Mouse (Mus musculus) adrenal gland, adult (tissue): ENCODE measurements at regions not wholly inside any gene's neighbourhood (a gene's known extent, or its start where the extent isn't known, plus 50 kb on each side); places are given as distances from the start of the nearest gene placed in this dataset.
"Not testable (repeated sequence)": the region's sequence is repeated elsewhere in the genome, so short reads cannot be mapped to it uniquely, and the experiment has no call there.

Source experiments
- DNase-seq, 2 experiments: peaks; one replicate each; pipeline ENCODE4 v3.0.0; 2022 to 2023; ENCODE audit warnings: low spot score in 1 of 2; ENCODE audit not compliant: inconsistent age in 2 of 2

- DNase-seq = no peak
These were observed 380.6 kb upstream of the Ngly1 start for GRCm38 (mm10) chr14:15868520-15868919.

DNA sequence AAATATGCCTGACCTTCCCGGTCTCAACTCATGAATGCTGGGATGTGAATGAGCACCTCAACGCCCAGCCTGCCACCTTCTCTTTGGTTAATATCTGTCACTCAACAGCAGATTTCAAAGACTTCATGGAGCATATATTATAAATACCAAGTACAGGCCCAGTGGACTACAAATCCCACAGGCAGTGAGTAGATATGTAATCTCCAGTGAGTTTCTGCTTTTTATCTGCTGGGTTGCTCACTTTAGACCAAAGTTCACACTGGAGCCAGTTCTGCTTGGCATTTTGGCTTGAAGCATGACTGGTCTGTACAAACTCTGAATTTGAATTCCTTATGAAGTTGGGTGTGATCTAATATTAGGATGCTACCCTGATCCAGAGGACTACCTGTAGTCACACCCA, 377.1 kb upstream of the Ngly1 start:
- DNase-seq = no peak

DNA sequence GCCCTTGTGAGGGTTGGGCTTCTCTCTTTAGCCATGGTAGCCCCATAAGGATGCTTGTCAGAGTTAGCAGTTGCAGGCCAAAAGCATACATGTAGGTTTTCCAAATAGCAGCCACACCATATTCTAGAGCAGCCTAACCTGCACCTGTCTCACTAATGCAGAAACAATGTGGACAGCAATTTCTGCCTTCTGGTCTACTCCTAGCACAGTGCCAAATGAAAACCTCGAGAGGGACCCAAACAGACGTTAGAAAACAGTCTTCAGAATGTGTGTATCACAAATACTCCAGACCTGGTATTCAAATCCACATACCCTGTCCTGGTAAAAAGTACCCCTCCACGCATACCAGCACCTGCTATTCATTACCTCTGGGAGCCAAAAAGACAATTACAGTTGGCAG, 368.9 kb upstream of the Ngly1 start:
- DNase-seq = no peak

- DNase-seq = peak; percentile 31 to 76
These were observed 367.8 kb upstream of the Ngly1 start for GRCm38 (mm10) chr14:15881284-15881683.

DNA sequence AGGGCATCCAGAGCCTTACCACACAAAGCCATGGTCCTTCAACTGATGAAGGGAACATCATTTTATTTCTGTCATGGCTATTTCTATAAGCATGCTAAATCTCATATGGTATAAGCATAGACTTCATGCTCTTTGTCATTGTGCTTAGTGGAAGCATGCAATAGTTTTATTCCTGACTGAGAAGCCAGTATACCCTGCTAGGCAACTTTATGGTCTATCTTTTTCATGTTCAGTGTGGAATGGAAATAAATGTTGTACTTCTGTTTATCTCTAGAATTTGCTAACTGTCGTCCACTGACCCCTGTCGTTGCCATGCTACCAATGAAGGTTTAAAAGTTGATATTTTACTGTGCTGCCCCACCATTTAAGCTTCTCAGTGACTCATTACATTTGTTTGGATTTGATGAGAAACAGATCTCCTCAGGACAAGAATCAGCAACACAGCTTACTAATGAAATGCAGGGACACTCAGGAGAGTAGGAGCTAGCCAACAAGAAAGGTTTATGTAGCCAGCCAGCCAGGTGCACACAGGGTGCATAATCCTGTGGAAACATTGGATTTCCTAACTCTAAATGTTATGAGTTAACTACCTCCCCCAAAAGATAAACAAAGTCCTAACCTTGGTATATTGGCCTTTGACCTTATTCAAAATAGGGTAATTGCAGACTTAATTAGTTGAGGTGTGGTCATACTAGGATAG, 364.3 kb upstream of the Ngly1 start:
- DNase-seq = no peak

DNA sequence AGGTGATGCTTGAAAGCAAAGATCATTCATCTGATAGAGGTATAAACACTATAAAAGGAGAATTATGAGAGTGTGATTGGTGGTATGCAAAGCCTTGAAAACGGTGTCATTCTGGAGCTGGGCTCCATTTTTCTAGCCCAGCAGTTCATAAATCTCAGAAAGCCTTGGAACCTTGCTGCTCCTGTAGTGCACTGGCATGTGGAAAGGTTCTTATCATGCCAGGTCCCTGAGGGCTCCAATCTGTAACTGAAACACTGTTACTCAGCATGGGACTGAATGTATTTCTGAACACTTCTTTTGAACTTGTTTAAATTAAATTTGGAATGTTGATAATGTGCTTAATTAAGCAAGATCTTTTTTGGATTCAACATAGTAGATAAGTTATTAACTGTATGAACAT, 352.0 kb upstream of the Ngly1 start:
- DNase-seq = no peak

DNA sequence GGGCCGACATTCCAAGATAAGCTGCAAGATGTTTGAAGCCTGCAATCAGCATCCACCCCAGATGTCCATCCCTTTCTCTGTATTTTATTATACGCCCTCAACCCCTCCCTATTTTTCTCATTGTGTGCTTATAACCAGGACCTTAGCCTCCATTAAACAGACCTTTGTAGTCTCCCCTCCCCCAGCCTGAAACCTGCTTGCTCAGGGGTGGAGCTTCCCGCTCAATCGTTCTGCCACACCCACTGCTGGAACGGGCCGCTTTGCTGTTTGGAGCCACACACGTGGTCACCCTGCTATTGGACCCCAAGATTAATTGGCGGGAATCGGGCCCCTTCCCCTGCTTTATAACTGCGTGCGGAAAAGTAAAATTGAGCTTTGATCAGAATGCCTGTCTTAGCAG, 342.7 kb upstream of the Ngly1 start:
- not testable (repeated sequence) for DNase-seq

DNA sequence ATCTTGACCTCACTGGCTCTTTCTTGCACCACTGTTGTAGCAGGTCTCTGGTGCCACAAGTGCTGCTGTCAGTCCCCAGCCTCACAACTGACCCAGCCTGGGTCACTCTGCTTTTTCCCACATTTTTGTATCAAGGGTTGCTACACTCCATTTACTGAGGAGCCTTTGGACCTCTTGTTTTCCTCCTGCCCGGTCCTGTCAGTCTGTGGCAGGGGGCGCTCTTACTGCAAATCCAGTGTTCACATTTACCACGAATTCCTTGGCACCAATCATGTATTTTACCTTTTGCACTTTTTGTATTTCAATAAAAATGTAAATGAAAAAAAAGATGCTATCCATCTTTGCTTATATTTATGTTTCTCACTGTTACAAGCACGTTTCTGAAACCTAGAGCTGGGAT, 335.9 kb upstream of the Ngly1 start:
- not testable (repeated sequence) for DNase-seq

DNA sequence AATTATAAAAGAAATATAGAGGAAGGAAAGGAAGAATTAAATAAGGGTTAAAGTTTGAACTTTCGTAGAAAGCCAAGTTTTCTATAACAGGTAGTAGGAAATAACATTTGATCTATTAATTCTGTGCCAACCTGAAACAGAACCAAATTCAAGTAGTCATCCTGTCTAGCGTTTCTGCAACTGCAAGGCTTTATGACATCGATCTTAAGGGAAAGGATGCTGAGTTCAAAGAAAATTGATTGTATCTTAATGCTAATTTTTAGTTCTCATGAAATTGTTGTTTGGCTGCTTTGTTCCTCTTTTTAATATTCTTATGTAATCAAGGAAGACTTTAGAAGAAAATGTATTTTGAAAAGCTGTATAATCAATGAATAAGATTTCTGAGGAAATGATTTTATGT, 334.9 kb upstream of the Ngly1 start:
- DNase-seq = no peak

DNA sequence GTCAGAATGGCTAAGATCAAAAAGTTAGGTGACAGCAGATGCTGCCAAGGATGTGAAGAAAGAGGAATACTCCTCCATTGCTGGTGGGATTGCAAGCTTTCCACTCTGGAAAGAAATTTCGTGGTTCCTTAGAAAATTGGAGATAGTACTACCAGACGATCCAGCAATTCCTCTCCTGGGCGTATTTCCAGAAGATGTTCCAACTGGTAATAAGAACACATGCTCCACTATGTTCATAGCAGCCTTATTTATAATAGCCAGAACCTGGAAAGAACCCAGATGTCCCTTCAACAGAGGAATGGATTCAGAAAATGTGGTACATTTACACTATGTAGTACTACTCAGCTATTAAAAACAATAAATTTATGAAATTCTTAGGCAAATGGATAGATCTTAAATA, 324.4 kb upstream of the Ngly1 start:
- not testable (repeated sequence) for DNase-seq

DNA sequence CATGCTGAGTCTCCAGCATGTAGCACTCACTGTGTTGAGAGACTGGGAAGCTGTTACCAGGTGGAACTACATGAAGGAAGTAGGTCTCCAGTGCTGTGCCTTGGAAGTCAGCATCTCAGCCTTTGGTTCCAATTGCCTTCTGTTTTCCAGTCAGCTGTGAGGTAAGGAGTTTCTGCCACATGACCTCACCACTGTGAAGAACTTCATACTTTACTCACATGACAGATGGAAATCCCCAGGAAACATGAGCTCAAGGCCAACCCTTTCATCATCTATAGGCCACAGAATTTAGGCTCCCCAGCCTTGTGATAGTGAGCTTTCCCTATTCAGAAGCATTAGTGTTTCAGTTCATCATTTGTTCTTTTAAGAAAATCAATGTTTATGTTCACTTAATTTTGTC, 314.4 kb upstream of the Ngly1 start:
- no peak for DNase-seq

DNA sequence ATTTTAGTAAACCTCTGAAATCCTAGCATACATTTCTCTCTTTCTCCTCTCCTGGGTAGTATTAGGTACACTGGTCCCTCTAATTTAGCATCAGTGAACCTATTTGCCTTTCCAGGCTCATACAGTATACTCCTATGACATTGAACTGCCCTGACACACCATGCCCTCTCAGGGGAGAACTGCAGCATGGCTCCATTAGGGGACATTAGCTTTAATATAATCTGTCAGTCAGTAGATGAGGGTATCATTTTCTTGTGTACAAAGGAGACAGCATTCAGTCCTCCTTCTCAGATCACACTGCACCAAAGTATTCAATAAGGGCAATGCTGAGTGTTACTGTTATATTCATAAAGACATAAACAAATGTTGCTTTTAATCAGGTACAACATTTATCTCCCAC, 278.8 kb upstream of the Ngly1 start:
- DNase-seq = no peak

GRCm38 (mm10) chr14:15970767-15971166, 278.3 kb upstream of the Ngly1 start:
- no peak for DNase-seq

DNA sequence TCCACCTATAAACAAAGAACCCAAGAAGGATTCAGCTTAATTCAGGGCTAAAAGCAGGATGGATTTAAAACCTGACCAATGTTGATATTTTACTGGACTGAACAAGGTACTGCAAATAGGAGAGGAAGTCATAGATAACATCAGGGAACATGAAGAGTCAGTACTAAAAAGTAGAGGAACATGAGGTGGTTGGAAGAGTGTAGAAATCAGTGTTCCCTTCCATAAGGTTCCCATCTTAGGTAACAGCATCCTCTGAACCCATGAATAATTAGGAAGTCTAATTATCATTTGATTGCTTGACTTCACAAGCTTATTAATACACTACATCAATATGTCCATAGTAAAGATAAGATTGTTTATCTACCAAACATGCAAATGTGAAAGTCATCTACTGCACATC, 277.8 kb upstream of the Ngly1 start:
- DNase-seq = no peak

GRCm38 (mm10) chr14:15977366-15977765, 271.7 kb upstream of the Ngly1 start:
- DNase-seq = no peak

DNA sequence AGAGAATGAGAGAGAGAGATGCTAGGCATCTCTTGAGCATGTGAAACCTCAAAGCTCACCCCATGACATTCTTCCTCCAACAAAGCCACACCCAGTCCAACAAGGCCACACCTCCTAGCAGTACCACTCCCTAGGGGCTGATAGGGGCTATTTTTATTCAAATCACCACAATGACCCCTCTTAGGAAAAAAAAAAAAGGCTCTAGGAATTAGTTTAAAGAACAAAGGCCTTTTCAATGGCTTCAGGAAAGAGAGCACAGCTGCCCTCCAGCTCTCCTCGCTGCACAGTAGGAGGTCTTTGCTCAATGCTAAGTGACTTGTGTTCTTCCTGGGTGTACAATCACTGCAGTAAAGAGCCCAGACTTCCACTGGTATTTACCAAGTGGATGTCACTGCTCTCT, 270.8 kb upstream of the Ngly1 start:
- DNase-seq = no peak

DNA sequence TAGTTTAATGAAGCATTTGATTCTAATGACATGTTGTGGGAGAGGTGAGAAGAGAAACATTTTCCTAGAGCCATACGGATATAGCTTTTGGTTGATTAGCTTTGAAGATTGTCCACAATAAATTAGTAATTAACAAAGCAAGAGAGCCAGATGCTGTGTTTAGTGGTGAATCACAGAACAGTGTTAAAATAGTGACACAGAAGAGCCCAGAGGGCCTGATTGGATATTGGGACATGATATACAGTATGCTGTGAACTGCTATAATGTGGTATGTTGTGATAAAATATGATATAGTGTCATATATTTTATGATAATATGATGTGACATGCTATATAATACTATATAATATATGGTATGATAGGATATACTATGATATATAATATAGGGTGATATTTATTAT, 243.7 kb upstream of the Ngly1 start:
- DNase-seq = no peak

GRCm38 (mm10) chr14:16006968-16007367, 242.1 kb upstream of the Ngly1 start:
- DNase-seq = no peak

DNA sequence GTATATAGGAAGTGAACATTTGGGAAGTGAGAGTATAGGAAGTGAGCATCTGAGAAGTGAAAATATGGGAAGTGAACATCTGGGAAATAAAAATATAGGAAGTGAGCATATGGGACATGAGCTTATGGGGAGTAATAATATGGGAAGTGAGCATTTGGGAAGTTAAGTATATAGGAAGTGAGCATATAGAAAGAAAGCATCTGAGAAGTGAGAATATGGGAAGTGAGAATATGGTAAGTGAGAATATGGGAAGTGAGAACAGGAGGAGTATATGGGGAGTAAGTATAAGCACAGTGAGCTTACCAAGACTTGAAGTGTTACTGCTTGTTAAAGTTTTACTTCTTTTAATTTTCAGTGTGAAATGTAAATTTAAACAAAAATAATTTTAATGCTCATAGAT, 239.3 kb upstream of the Ngly1 start:
- DNase-seq = no peak

DNA sequence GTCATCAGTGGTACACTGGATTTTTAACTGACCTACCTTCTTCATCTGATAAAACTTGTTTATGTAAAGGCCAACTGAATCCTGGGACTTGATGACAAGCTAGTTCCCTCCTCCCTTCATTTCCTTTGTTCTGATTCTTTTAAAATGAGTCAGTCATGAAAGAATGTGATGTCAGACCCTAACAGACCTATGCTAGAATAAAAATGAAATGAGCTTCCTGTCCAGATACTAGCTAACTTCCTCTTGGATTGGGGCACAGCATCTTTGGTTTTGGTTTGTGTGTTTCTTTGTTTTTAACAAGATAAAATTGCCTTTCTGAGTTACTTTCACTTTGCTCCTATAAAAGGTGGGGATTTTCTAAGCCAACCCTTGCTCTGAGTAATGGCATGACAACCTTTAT, 225.2 kb upstream of the Ngly1 start:
- no peak for DNase-seq

GRCm38 (mm10) chr14:16037771-16038170, 211.3 kb upstream of the Ngly1 start:
- no peak for DNase-seq

DNA sequence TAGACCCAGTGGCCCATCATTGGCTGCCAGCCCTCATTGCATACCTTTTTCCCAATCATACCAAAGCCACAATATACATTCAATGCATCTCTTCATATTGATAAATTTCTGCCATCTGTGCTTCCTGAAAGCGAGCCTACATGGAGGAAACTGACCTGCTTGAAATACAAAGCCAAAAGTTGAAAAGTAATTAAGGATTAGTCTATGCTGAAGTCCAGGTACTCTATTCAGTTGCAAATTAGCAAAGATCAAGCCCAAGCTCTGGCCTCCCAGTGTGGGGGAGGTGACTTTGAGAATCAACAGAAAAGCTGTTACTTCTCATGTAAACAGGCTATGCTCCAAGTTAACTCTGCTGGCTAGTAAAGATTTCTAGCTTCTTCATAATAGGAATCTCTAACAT, 210.7 kb upstream of the Ngly1 start:
- DNase-seq = no peak

DNA sequence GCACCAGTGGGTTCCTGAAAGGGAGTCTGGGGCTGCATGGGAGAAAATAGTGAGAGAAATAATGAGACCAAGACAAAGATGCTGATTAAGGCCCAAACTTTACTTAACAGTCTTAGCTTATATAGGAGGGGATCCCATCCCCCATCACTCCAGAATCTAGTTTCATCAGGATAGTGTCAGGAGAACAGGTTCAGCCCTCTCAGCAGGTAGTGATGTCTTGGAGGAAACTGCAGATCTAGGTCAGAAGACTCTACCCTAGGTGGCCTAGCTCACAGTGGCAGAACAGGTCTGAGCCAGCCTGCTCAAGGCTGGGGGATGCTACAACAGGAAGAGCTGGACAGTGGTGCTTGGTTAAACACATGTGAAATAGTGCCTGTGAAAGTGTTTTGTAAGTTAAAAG, 204.6 kb upstream of the Ngly1 start:
- DNase-seq = no peak

DNA sequence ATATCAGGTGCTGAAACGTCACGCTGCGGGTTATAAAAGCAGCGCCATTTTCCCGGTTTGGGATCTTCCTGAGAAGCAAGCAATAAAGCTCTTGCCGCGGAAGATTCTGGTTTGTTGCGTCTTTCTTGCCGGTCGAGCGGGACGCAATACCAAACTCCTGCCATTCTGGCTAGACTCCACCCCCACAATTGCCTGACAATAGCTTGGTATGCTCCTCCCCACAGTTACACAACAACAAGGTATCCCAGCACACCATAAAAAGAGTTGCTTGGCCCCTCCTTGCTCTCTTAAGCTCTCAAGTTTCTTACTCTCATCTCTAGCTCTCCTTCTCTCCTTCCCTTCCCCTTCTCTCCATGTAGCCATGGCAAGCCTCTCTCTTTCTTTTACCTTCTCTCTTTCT, 176.5 kb upstream of the Ngly1 start:
- not testable (repeated sequence) for DNase-seq
